Mouse (Mus musculus): ENCODE results near the gene Pard3b.

Gene Pard3b

DNA sequence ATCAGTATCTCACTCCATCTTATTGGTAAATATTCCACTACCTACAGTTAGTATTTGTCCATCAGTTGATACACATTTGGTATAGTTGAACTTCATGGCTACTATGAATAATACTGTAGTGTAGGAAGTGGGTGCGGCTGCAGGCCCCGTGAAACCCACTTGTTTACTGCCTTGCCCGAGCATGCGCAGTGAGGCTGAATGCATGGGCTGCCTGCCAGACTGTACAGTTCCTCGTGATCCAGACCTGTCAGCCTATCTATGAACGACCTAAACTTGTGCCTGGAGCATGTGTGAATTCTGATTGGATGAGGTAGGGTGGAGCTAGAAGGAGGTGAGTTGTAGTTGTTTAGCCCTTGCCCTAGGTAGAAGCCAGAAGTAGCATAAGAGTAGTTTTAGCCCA is 775.9 kb downstream of the Pard3b start:
- Histone ChIP-seq H3K4me1 (replicated peaks; ENCODE audit: low read depth, low read length) (no peaks in the 10 kb centered on the region), H3K4me3 (replicated peaks; ENCODE audit: low read length) (no peak overlapping the region), H3K9me3 (ENCODE audit: low read length) (no peaks in the 10 kb centered on the region), H3K27me3 (ENCODE audit: insufficient read depth, low read length) (no peaks in the 10 kb centered on the region), H3K36me3 (ENCODE audit: insufficient read depth, low read length) (no peaks in the 10 kb centered on the region)
- TF ChIP-seq POU5F1 (IDR thresholded peaks at IDR 0.05; ENCODE audit: borderline replicate concordance, low read length) (no peak), CTCF (conservative IDR thresholded peaks at IDR 0.05; ENCODE audit: low read length) (no peak), NANOG (IDR thresholded peaks at IDR 0.05; ENCODE audit: borderline replicate concordance, low read length) (no peak)

GRCm38 (mm10) chr1:62416627-62417374 is 778.2 kb downstream of the Pard3b start:
- no peaks in the 10 kb centered on the region for H3K9me3 ChIP-seq (ENCODE audit: low read length)
- no peaks in the 10 kb centered on the region for H3K36me3 ChIP-seq (ENCODE audit: insufficient read depth, low read length)
- H3K4me3 ChIP-seq (replicated peaks; ENCODE audit: low read length), result no peak overlapping the region
- no peaks in the 10 kb centered on the region for H3K4me1 ChIP-seq (replicated peaks; ENCODE audit: low read depth, low read length)
- no peaks in the 10 kb centered on the region for H3K27me3 ChIP-seq (ENCODE audit: insufficient read depth, low read length)
- TF ChIP-seq CTCF (conservative IDR thresholded peaks at IDR 0.05; ENCODE audit: low read length) (no peak), POU5F1 (IDR thresholded peaks at IDR 0.05; ENCODE audit: borderline replicate concordance, low read length) (no peak), NANOG (IDR thresholded peaks at IDR 0.05; ENCODE audit: borderline replicate concordance, low read length) (no peak)

- TF ChIP-seq POU5F1 (IDR thresholded peaks at IDR 0.05; ENCODE audit: borderline replicate concordance, low read length), result no peak
- TF ChIP-seq CTCF (conservative IDR thresholded peaks at IDR 0.05; ENCODE audit: low read length), result no peak
- no peak for TF ChIP-seq NANOG (IDR thresholded peaks at IDR 0.05; ENCODE audit: borderline replicate concordance, low read length)
- Histone ChIP-seq H3K4me3 (replicated peaks; ENCODE audit: low read length) (no peak overlapping the region), H3K4me1 (replicated peaks; ENCODE audit: low read depth, low read length) (no peaks in the 10 kb centered on the region), H3K36me3 (ENCODE audit: insufficient read depth, low read length) (no peaks in the 10 kb centered on the region), H3K27me3 (ENCODE audit: insufficient read depth, low read length) (no peaks in the 10 kb centered on the region), H3K9me3 (ENCODE audit: low read length) (peaks cover 3% of the 10 kb centered on the region; the same call in 1 of the 2 replicates)
Observed at GRCm38 (mm10) chr1:62422896-62423650, 784.4 kb downstream of the Pard3b start.

- H3K4me3 ChIP-seq (replicated peaks; ENCODE audit: low read length), result no peak overlapping the region
- peaks cover 3% of the 10 kb centered on the region; the same call in 1 of the 2 replicates for H3K9me3 ChIP-seq (ENCODE audit: low read length)
- no peaks in the 10 kb centered on the region for H3K4me1 ChIP-seq (replicated peaks; ENCODE audit: low read depth, low read length)
- H3K36me3 ChIP-seq (ENCODE audit: insufficient read depth, low read length), result no peaks in the 10 kb centered on the region
- H3K27me3 ChIP-seq (ENCODE audit: insufficient read depth, low read length), result no peaks in the 10 kb centered on the region
- TF ChIP-seq CTCF (conservative IDR thresholded peaks at IDR 0.05; ENCODE audit: low read length) (no peak), POU5F1 (IDR thresholded peaks at IDR 0.05; ENCODE audit: borderline replicate concordance, low read length) (no peak), NANOG (IDR thresholded peaks at IDR 0.05; ENCODE audit: borderline replicate concordance, low read length) (no peak)
Observed at GRCm38 (mm10) chr1:62425369-62425768, 786.7 kb downstream of the Pard3b start.

DNA sequence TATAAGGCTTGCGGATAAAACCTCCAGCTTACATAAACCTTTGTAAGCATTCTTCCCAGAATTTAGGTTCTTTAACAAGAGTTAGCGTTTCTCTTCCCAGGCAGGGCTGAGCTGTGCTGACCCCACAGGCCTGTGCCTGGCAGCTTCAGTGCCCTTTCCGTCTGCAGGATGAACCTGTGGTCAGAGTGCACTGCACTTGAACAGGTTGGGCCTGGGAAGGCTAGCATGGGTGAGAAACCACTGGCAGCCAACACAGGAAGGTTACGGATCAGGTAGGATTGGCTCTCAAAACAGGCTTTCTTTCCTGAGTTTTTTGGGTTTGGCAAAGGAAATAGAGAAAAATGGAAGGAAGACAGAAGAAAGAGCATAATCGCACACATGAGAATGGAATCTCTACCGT is 790.1 kb downstream of the Pard3b start:
- TF ChIP-seq POU5F1 (IDR thresholded peaks at IDR 0.05; ENCODE audit: borderline replicate concordance, low read length) (no peak), CTCF (conservative IDR thresholded peaks at IDR 0.05; ENCODE audit: low read length) (no peak), NANOG (IDR thresholded peaks at IDR 0.05; ENCODE audit: borderline replicate concordance, low read length) (no peak)
- Histone ChIP-seq H3K9me3 (ENCODE audit: low read length) (no peaks in the 10 kb centered on the region), H3K27me3 (ENCODE audit: insufficient read depth, low read length) (no peaks in the 10 kb centered on the region), H3K4me3 (replicated peaks; ENCODE audit: low read length) (no peak overlapping the region), H3K36me3 (ENCODE audit: insufficient read depth, low read length) (no peaks in the 10 kb centered on the region), H3K4me1 (replicated peaks; ENCODE audit: low read depth, low read length) (no peaks in the 10 kb centered on the region)

DNA sequence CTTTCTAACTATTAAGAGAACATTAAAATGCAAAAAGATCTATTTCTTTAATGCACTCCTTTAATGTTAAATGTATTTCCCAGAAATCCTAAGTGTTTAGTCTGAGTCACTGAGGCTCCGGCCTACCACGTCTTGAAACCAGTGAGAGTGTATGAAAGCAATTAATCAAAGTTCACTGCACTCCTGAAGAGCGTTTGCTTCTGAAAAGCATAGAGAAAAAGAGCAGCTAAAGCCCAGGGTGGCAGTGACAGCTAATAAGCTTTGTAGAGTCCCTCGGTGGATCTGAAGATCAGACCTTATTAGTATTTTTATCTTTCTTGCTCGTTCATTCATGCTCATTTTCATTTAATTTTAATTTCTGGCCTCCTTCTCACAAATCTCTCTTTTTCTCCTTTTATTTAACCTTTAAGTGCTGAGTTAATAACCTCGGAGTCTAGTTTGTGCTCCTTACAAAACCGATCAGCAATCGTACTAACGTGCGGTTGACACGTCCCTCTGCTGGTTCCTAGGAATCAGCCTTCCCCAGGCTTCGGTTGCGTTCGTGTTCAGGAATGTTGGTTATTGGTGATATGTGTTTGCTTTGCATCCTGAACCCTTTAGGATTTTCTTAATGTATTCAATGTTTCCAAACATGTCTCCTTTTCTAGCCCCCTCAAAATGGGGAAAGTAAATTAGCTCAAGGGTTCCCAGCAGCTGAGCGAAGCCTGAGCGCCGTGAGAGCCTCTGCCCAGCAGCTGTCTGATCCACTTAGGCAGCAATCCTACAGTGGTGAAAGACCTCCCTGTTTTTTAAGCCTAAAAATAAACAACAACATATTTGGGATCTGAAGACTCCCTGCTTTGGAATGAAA is 790.9 kb downstream of the Pard3b start:
- TF ChIP-seq CTCF (conservative IDR thresholded peaks at IDR 0.05; ENCODE audit: low read length) (no peak), NANOG (IDR thresholded peaks at IDR 0.05; ENCODE audit: borderline replicate concordance, low read length) (no peak), POU5F1 (IDR thresholded peaks at IDR 0.05; ENCODE audit: borderline replicate concordance, low read length) (no peak)

DNA sequence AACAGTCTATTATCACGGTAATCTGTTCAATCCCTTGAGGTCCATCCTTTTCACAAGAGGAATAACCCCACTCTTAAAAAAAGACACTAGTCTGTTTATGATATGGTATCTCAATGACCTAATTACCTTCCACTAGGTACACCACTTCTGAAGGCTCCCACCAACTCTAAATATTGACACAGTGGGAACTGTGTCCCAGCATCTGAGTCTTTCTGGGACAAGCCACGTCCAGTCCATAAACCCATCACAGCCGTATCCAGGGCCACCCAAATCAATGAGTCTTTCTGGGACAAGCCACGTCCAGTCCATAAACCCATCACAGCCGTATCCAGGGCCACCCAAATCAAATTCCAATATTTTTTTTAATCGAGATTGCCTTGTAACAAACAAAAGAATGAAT is 792.4 kb downstream of the Pard3b start:
- H3K27me3 ChIP-seq (ENCODE audit: insufficient read depth, low read length), result no peaks in the 10 kb centered on the region
- no peak for TF ChIP-seq CTCF (conservative IDR thresholded peaks at IDR 0.05; ENCODE audit: low read length)
- no peak for TF ChIP-seq NANOG (IDR thresholded peaks at IDR 0.05; ENCODE audit: borderline replicate concordance, low read length)
- no peak for TF ChIP-seq POU5F1 (IDR thresholded peaks at IDR 0.05; ENCODE audit: borderline replicate concordance, low read length)

More for the DNA sequence above, 790.9 kb downstream of the Pard3b start:
- Histone ChIP-seq H3K4me3 (replicated peaks; ENCODE audit: low read length) (no peak overlapping the region), H3K9me3 (ENCODE audit: low read length) (no peaks in the 10 kb centered on the region), H3K4me1 (replicated peaks; ENCODE audit: low read depth, low read length) (no peaks in the 10 kb centered on the region), H3K27me3 (ENCODE audit: insufficient read depth, low read length) (no peaks in the 10 kb centered on the region), H3K36me3 (ENCODE audit: insufficient read depth, low read length) (no peaks in the 10 kb centered on the region)

GRCm38 (mm10) chr1:62433891-62434290 is 795.3 kb downstream of the Pard3b start:
- TF ChIP-seq POU5F1 (IDR thresholded peaks at IDR 0.05; ENCODE audit: borderline replicate concordance, low read length) (no peak), NANOG (IDR thresholded peaks at IDR 0.05; ENCODE audit: borderline replicate concordance, low read length) (no peak), CTCF (conservative IDR thresholded peaks at IDR 0.05; ENCODE audit: low read length) (no peak)
- Histone ChIP-seq H3K9me3 (ENCODE audit: low read length) (no peaks in the 10 kb centered on the region), H3K36me3 (ENCODE audit: insufficient read depth, low read length) (no peaks in the 10 kb centered on the region), H3K4me1 (replicated peaks; ENCODE audit: low read depth, low read length) (no peaks in the 10 kb centered on the region), H3K27me3 (ENCODE audit: insufficient read depth, low read length) (no peaks in the 10 kb centered on the region), H3K4me3 (replicated peaks; ENCODE audit: low read length) (no peak overlapping the region)

More for the DNA sequence above, 792.4 kb downstream of the Pard3b start:
- Histone ChIP-seq H3K4me3 (replicated peaks; ENCODE audit: low read length) (no peak overlapping the region), H3K4me1 (replicated peaks; ENCODE audit: low read depth, low read length) (no peaks in the 10 kb centered on the region), H3K36me3 (ENCODE audit: insufficient read depth, low read length) (no peaks in the 10 kb centered on the region), H3K9me3 (ENCODE audit: low read length) (no peaks in the 10 kb centered on the region)
